Comparison of ENCODE assay signal across 11 mouse cellular contexts in genomic region chr2:44222176-44222753, GRCm38 (mm10).
DNase-seq lines count a peak whose midpoint lies in the region; ATAC-seq lines count a peak whose summit lies in the region.
"Had no signal": no experiment of that assay in that cellular context is flagged by ENCODE, and none has a peak within 500 bp of the region (broad histone marks: within the 10 kb centered on the region; RNA-seq: fewer than 3 reads in every experiment).

No protein-coding gene starts in this region.

- DNase-seq in heart, adult 9 months (ENCODE audit: low spot score in 2 of 2) = no peak
- DNase-seq in neural tube, embryonic 11.5 days (ENCODE audit: low spot score) = no peak
- DNase-seq in neural tube, embryonic 10.5 days (ENCODE audit: extremely low spot score, low spot score) = no peak
- peak; percentile 30 for DNase-seq in embryonic facial prominence, embryonic 14.5 days (ENCODE audit: low spot score)
- no peak for DNase-seq in forebrain, embryonic 11.5 days (ENCODE audit: low spot score)
- no peak for DNase-seq in left cerebral cortex, postnatal 36 days (ENCODE audit: low spot score in 2 of 2)
- DNase-seq: liver, embryonic 13.5 days had no signal

- no peak overlapping the region for H3K4me3 ChIP-seq in heart, embryonic 11.5 days (ENCODE audit: low read depth, low read length)
- H3K4me3 ChIP-seq in neural tube, embryonic 11.5 days (ENCODE audit: low read depth, low read length) = no peak overlapping the region
- no peak overlapping the region for H3K4me3 ChIP-seq in embryonic facial prominence, embryonic 14.5 days (ENCODE audit: low read depth, low read length)
- H3K4me3 ChIP-seq in neural tube, embryonic 14.5 days (ENCODE audit: low read depth, low read length) = no peak overlapping the region
- no peak overlapping the region for H3K4me3 ChIP-seq in forebrain, embryonic 11.5 days (ENCODE audit: low read depth, low read length)
- H3K4me3 ChIP-seq: embryonic facial prominence, embryonic 12.5 days; liver, embryonic 13.5 days had no signal

- intact Hi-C loops in left cerebral cortex, postnatal 36 days (cut with DNase I) = no loop called here

- no peak for ATAC-seq in heart, embryonic 11.5 days (replicated peaks; ENCODE audit: insufficient number of reproducible peaks, low FRiP score, low TSS enrichment)
- peak; percentile 62 for ATAC-seq in neural tube, embryonic 11.5 days (ENCODE audit: insufficient read depth, low FRiP score, low TSS enrichment)
- no peak for ATAC-seq in embryonic facial prominence, embryonic 14.5 days (ENCODE audit: low read depth)
- 0 out of 2 replicates have a peak, but pooled peaks have one; percentile 24 for ATAC-seq in neural tube, embryonic 14.5 days (ENCODE audit: low read depth)
- ATAC-seq in forebrain, embryonic 11.5 days (replicated peaks; ENCODE audit: low FRiP score) = no peak; the same call in 1 of the 2 replicates
- ATAC-seq: midbrain, embryonic 16.5 days had no signal

- H3K36me3 ChIP-seq in heart, embryonic 11.5 days (ENCODE audit: control insufficient read depth, insufficient read depth, low read length) = no peaks in the 10 kb centered on the region
- no peaks in the 10 kb centered on the region for H3K36me3 ChIP-seq in neural tube, embryonic 11.5 days (ENCODE audit: control insufficient read depth, insufficient read depth, low read length)
- H3K36me3 ChIP-seq in embryonic facial prominence, embryonic 14.5 days (ENCODE audit: control insufficient read depth, insufficient read depth, low read length) = no peaks in the 10 kb centered on the region
- H3K36me3 ChIP-seq in neural tube, embryonic 14.5 days (ENCODE audit: control insufficient read depth, insufficient read depth, low read length) = no peaks in the 10 kb centered on the region
- H3K36me3 ChIP-seq in forebrain, embryonic 11.5 days (ENCODE audit: control insufficient read depth, insufficient read depth, low read length) = no peaks in the 10 kb centered on the region
- H3K36me3 ChIP-seq: embryonic facial prominence, embryonic 12.5 days; liver, embryonic 13.5 days had no signal

- no peak overlapping the region for H3K27ac ChIP-seq in heart, embryonic 11.5 days (ENCODE audit: low read depth, low read length)
- no peak overlapping the region for H3K27ac ChIP-seq in neural tube, embryonic 11.5 days (ENCODE audit: low read depth, low read length)
- no peak overlapping the region for H3K27ac ChIP-seq in embryonic facial prominence, embryonic 14.5 days (replicated peaks; ENCODE audit: low read depth, low read length)
- H3K27ac ChIP-seq in neural tube, embryonic 14.5 days (ENCODE audit: low read depth, low read length) = no peak overlapping the region
- no peak overlapping the region for H3K27ac ChIP-seq in forebrain, embryonic 11.5 days (ENCODE audit: low read depth, low read length)
- H3K27ac ChIP-seq: embryonic facial prominence, embryonic 12.5 days; liver, embryonic 13.5 days had no signal

- H3K27me3 ChIP-seq in heart, embryonic 11.5 days (ENCODE audit: control insufficient read depth, insufficient read depth, low read length) = no peaks in the 10 kb centered on the region
- H3K27me3 ChIP-seq in neural tube, embryonic 11.5 days (ENCODE audit: control insufficient read depth, insufficient read depth, low read length) = no peaks in the 10 kb centered on the region
- H3K27me3 ChIP-seq in embryonic facial prominence, embryonic 14.5 days (replicated peaks; ENCODE audit: control insufficient read depth, insufficient read depth, low read length) = no peaks in the 10 kb centered on the region
- H3K27me3 ChIP-seq in neural tube, embryonic 14.5 days (ENCODE audit: control insufficient read depth, insufficient read depth, low read length) = no peaks in the 10 kb centered on the region
- no peaks in the 10 kb centered on the region for H3K27me3 ChIP-seq in forebrain, embryonic 11.5 days (ENCODE audit: control insufficient read depth, insufficient read depth, low read length)
- H3K27me3 ChIP-seq: embryonic facial prominence, embryonic 12.5 days; liver, embryonic 13.5 days had no signal

- no peaks in the 10 kb centered on the region for H3K4me1 ChIP-seq in heart, embryonic 11.5 days (ENCODE audit: control insufficient read depth, insufficient read depth, low read length)
- peaks cover 5% of the 10 kb centered on the region; the same call in 1 of the 2 replicates for H3K4me1 ChIP-seq in neural tube, embryonic 11.5 days (ENCODE audit: control insufficient read depth, insufficient read depth, low read length)
- H3K4me1 ChIP-seq in embryonic facial prominence, embryonic 14.5 days (ENCODE audit: control insufficient read depth, insufficient read depth, low read length) = peaks cover 8% of the 10 kb centered on the region
- H3K4me1 ChIP-seq in neural tube, embryonic 14.5 days (ENCODE audit: control insufficient read depth, insufficient read depth, low read length) = 0 out of 2 replicates have a peak, but pooled peaks cover 3% of the 10 kb centered on the region
- H3K4me1 ChIP-seq in forebrain, embryonic 11.5 days (replicated peaks; ENCODE audit: control insufficient read depth, insufficient read depth, low read length) = peaks cover 9% of the 10 kb centered on the region; the same call in 1 of the 2 replicates
- H3K4me1 ChIP-seq: liver, embryonic 13.5 days had no signal

- 15% methylated on average over 6 of the region's 6 CpGs for WGBS in heart, embryonic 11.5 days (ENCODE audit: insufficient replicate concordance)
- 6% methylated on average over 6 of the region's 6 CpGs for WGBS in neural tube, embryonic 11.5 days
- WGBS in embryonic facial prominence, embryonic 14.5 days = 17% methylated on average over 6 of the region's 6 CpGs
- WGBS in neural tube, embryonic 14.5 days = 4% methylated on average over 6 of the region's 6 CpGs
- WGBS in forebrain, embryonic 11.5 days = 7% methylated on average over 6 of the region's 6 CpGs

- H3K9me3 ChIP-seq in heart, embryonic 11.5 days (replicated peaks; ENCODE audit: control insufficient read depth, low read length) = no peaks in the 10 kb centered on the region
- H3K9me3 ChIP-seq in neural tube, embryonic 11.5 days (ENCODE audit: control insufficient read depth, low read length) = no peaks in the 10 kb centered on the region
- H3K9me3 ChIP-seq in embryonic facial prominence, embryonic 14.5 days (ENCODE audit: control insufficient read depth, low read length) = no peaks in the 10 kb centered on the region
- H3K9me3 ChIP-seq in neural tube, embryonic 14.5 days (ENCODE audit: control insufficient read depth, low read length) = no peaks in the 10 kb centered on the region
- H3K9me3 ChIP-seq in forebrain, embryonic 11.5 days (ENCODE audit: control insufficient read depth, low read length) = no peaks in the 10 kb centered on the region
- H3K9me3 ChIP-seq: embryonic facial prominence, embryonic 12.5 days; liver, embryonic 13.5 days had no signal

- H3K4me2 ChIP-seq in heart, embryonic 11.5 days = peak overlapping the region; percentile 22; the same call in 1 of the 2 replicates
- no peak overlapping the region for H3K4me2 ChIP-seq in neural tube, embryonic 11.5 days (ENCODE audit: low read depth)
- H3K4me2 ChIP-seq in embryonic facial prominence, embryonic 14.5 days (ENCODE audit: low read depth, low read length) = no peak overlapping the region
- H3K4me2 ChIP-seq in neural tube, embryonic 14.5 days (ENCODE audit: low read depth, low read length) = no peak overlapping the region
- no peak overlapping the region for H3K4me2 ChIP-seq in forebrain, embryonic 11.5 days (ENCODE audit: low read depth, low read length, severe bottlenecking)
- H3K4me2 ChIP-seq: embryonic facial prominence, embryonic 12.5 days; liver, embryonic 13.5 days had no signal

- H3K9ac ChIP-seq in heart, embryonic 11.5 days (ENCODE audit: low read depth, low read length) = no peak overlapping the region
- H3K9ac ChIP-seq in neural tube, embryonic 11.5 days (ENCODE audit: low read length) = no peak overlapping the region
- H3K9ac ChIP-seq in embryonic facial prominence, embryonic 14.5 days (ENCODE audit: low read depth, low read length) = no peak overlapping the region
- H3K9ac ChIP-seq in neural tube, embryonic 14.5 days (replicated peaks; ENCODE audit: low read depth, low read length) = no peak overlapping the region
- H3K9ac ChIP-seq in forebrain, embryonic 11.5 days (ENCODE audit: low read length) = no peak overlapping the region
- H3K9ac ChIP-seq: embryonic facial prominence, embryonic 12.5 days; liver, embryonic 13.5 days had no signal

Comparison
In these comparisons a context has a peak if more than half of its experiments do, and no peak if none do; other contexts are left out.
1. ATAC-seq: peak in neural tube, embryonic 11.5 days (single experiment) and neural tube, embryonic 14.5 days (single experiment); none in heart, embryonic 11.5 days (single experiment), embryonic facial prominence, embryonic 14.5 days (single experiment) and forebrain, embryonic 11.5 days (single experiment).